Mouse (Mus musculus) thymus, postnatal 36 days (tissue): ENCODE measurements at regions not wholly inside any gene's neighbourhood (a gene's known extent, or its start where the extent isn't known, plus 50 kb on each side); places are given as distances from the start of the nearest gene placed in this dataset.
A peak's percentile ranks its signal among the peaks of the same experiment; 100 is the strongest.

Source experiments
- DNase-seq, 2 experiments: peaks; one replicate each; pipeline ENCODE4 v3.0.0; 2022; ENCODE audit warnings: mixed read lengths in 2 of 2

GRCm38 (mm10) chr3:157842872-157843271, 82.0 kb downstream of the Cth start:
- DNase-seq, result no peak

GRCm38 (mm10) chr3:157841164-157841719, 83.6 kb downstream of the Cth start:
- no peak for DNase-seq

- no peak for DNase-seq
Observed at GRCm38 (mm10) chr3:157804307-157804706, 120.6 kb downstream of the Cth start.

GRCm38 (mm10) chr3:157803356-157803755, 121.5 kb downstream of the Cth start:
- DNase-seq, result no peak

- DNase-seq, result no peak
Observed at GRCm38 (mm10) chr3:157787559-157788256, 137.2 kb downstream of the Cth start.

GRCm38 (mm10) chr3:157781071-157781470, 143.8 kb downstream of the Cth start:
- no peak for DNase-seq

GRCm38 (mm10) chr3:157777779-157778178, 147.1 kb downstream of the Cth start:
- no peak for DNase-seq

- no peak for DNase-seq
Observed at GRCm38 (mm10) chr3:157763487-157764199, 161.2 kb downstream of the Cth start.

GRCm38 (mm10) chr3:157759856-157760255, 165.0 kb downstream of the Cth start:
- no peak for DNase-seq

GRCm38 (mm10) chr3:157754826-157755225, 170.1 kb downstream of the Cth start:
- DNase-seq, result no peak

GRCm38 (mm10) chr3:157750266-157750665, 174.6 kb downstream of the Cth start:
- no peak for DNase-seq

GRCm38 (mm10) chr3:157748395-157749037, 176.4 kb downstream of the Cth start:
- no peak for DNase-seq

- no peak for DNase-seq
Observed at GRCm38 (mm10) chr3:157743000-157743399, 176.3 kb downstream of the Ptger3 start.

GRCm38 (mm10) chr3:157739628-157740294, 173.1 kb downstream of the Ptger3 start:
- no peak for DNase-seq

- no peak for DNase-seq
Observed at GRCm38 (mm10) chr3:157732136-157732940, 165.6 kb downstream of the Ptger3 start.

- no peak for DNase-seq
Observed at GRCm38 (mm10) chr3:157729711-157730367, 163.1 kb downstream of the Ptger3 start.

- no peak for DNase-seq
Observed at GRCm38 (mm10) chr3:157724542-157724941, 157.8 kb downstream of the Ptger3 start.

- DNase-seq, result no peak
Observed at GRCm38 (mm10) chr3:157723184-157723583, 156.5 kb downstream of the Ptger3 start.

GRCm38 (mm10) chr3:157717313-157717921, 150.7 kb downstream of the Ptger3 start:
- DNase-seq, result peak; percentile 54 to 58

GRCm38 (mm10) chr3:157714023-157714422, 147.3 kb downstream of the Ptger3 start:
- DNase-seq, result no peak

- DNase-seq, result no peak
Observed at GRCm38 (mm10) chr3:157710790-157711381, 144.2 kb downstream of the Ptger3 start.
